Mouse (Mus musculus) gonadal fat pad, adult 2 months (tissue): ENCODE data around the gene Cck. TPM values are rescaled to one million over a fixed set of nuclear protein-coding genes. Genes with fewer than 3 reads are reported as not detected.

Experiments used
- DNase-seq: peaks from one replicate; pipeline ENCODE4 v3.0.0-alpha.2; 2012; ENCODE audit warnings: low read depth
- polyA plus RNA-seq: library from polyadenylated mRNA; depleted of rRNA; stranded (reverse); fragments of >200 nt; gene quantifications from 2 replicates; pipeline ENCODE4 v1.2.3, GENCODE M21; 2012; rRNA removed

Cck gene
- polyA plus RNA-seq = 1.7 and 1.9 TPM in 2 replicates

DNA sequence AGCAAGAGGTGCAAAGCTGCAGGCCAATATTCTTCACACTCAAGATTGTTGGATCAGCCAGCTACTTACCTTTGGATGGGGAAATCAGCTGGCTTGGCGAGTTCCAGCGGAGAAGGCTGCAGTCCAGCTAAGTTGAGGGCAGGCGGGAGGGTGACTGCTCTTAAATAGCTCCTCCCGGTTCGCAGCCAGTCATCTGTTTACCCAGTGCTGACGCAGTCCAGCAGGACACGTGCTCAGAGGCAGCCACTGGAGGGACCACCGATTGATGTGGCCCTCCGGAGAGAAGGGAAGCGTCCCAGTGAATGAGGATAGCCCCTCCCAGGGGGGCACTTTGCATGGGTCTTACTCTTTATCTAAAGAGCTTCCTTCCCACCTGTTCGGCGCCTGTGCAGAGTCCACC is at the start of gene Cck:
Gene Cck (minus strand): TSS at position 166 of the 400 bp plus-strand sequence.
- DNase-seq = peak; percentile 50

DNA sequence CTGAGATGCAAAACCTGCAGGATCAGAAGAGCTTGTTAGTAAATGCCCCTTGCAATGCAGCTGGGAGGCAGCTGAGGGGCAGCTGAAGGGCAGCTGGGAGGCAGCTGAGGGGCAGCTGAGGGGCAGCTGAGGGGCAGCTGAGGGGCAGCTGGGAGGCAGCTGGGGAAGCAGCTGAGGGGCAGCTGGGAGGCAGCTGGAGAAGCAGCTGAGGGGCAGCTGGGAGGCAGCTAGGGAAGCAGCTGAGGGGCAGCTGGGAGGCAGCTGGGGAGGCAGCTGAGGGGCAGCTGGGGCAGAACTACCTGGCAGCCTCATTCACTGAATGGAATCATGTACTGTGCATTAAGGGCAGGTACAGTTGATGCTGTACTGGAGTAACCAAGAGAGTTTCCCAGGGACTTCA is 46.0 kb upstream of the Cck start:
- no peak for DNase-seq

DNA sequence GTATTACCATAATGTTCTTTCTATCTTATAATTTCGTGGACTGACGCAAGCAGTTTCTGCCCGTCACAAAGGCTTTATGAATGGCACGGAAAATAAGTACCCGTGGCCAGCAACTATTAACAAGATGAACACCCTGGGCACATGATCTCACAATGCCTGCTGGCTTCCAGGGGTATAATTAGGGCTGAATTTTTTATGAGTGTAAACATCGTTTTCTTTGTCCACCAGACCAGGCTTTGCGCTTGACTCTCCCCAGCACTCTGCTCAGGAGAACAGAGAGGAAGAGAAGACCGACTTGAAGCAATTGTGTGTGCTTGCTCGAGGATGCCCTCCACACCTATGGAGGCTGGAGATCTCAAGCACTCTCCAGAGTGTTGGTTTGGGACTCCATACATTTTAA is 37.1 kb upstream of the Cck start:
- no peak for DNase-seq

DNA sequence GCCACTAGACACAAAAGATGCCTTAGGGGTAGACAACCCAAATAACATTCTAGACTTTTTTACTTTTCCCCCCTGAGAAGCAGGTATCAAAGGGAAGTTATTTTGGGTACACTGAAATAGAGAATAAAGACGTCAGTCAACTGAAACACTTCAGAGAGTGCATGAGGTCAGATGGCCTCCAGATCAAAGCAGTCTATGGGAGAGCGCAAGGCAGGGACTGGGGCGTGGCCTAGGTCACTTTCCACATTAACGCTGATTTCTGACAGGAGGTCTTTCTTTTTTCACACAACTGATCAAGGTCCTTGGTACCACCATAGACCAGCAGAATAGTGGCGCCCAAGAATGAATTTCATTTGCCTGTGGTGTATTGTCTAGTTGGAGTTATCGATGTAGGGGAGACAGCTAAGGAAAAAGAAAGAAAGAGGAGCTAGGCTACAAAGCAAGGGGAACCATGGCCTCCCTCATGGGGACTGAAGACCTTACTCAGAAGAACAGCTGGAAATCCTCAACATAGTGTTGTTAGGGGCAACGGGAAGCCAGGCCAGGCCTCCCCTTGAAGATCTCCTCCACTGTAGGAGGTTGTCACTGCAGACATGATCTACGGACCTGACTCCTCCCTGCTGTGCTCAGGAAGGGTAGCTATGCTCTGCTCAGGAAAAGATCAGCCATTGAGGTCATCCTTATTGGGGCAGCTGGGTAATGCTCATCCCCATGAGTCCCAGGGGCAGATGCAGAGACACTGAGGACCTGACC is 33.3 kb upstream of the Cck start:
- DNase-seq = no peak

DNA sequence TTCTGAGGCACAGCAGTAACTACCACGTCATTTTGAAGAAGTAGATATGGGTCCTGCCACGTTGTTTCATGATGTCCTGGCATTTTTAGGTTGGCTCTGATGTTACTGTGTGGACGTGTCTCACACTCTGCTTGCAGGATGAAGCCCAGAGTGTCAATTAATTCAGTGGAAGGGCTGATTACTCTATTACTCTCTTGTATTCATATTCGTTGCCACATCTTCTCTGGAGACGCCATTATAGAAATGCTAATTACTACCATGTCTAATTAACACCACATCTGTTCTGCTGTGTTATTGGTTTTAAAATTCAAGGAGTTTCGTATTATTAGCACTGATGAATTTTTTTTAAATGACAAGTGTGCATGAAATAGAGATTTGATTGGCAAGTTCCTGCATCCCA is 30.7 kb upstream of the Cck start:
- no peak for DNase-seq

DNA sequence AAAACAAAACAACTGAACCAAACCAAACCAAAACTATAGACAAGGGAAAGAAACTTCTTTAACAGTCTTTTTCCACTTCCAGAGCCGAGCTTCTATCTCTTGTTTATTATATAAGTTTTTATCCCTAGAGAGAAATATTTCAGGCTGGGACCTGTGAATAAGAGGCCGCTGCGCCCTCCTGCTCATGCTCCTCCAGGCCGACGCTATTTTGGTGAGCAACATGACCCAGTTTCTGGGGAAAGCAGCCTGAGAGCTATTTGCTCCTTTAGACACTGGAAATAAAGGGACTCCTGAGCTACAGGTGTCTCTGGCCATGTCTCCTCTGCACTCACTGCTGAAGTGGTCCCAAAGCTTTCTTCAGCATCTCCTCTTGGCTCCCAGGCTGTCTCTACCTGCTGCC is 24.6 kb upstream of the Cck start:
- no peak for DNase-seq

DNA sequence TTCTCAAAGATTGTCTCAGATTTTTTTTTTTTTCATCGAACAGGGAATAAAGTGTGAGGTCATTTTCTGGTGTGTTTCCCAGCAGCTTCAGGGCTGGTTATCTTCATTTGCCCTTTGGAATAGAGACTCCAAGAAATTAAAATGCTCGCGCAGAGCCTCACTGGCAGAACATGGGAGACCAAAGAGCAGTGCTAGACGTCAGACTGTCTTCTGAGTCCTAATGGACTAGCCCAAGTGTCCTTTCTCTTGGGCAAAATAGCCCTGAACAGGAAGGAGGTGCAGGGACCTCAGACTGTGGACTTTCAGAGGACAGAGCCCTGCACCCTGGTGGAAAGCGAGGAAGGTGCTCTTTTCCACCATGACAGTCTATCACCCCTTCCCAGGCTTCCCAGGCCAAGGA is 19.0 kb upstream of the Cck start:
- DNase-seq = no peak

DNA sequence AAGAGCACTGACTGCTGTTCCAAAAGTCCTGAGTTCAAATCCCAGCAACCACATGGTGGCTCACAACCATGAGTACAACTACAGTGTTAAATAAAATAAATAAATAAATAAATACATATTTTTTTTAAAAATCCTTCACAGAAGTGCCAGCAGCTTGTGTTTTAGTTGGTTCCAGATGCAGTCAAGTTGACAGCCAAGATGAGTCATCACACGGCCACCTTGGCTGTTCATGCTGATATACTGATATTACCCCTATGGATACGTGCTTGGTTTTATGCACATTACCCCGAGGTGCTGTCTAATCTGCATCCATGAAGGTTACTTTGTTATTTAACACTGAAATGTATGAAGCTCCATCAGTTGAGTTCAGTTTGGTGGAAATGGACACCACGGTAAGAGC is 16.4 kb upstream of the Cck start:
- no peak for DNase-seq

DNA sequence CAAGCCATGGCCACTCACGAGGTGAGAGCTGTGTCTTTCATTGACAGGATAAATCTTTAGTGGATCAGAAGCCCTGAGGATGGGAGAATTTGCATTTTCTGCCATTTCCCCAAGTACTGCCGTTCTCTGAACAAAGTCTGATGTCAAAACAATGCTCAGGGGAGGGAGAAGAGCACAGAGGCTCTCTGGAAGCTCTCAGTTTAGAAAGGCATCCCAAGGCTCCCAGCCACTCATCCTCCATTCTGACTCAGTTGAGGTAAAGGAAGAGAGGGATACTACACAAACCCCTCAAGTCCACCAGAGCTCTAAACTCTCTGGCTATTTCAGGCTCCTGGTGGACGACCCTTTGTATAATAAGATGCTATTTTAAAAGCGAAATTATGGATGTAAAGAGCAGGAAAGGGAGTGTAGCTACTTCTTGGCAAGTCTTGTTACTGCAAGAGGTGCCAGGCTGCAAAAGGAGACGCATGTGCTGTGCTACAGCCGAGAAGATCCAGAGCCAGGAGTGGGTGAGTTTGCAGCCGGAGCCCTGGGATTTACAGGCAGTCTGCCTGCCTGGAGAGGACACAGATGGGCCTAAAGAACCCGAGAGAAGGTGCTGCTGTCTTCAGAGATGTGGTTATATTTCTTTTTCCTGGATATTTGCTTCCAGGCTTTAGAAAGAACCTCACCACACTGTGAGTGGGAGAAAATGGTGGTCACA is 11.1 kb upstream of the Cck start:
- DNase-seq = no peak

DNA sequence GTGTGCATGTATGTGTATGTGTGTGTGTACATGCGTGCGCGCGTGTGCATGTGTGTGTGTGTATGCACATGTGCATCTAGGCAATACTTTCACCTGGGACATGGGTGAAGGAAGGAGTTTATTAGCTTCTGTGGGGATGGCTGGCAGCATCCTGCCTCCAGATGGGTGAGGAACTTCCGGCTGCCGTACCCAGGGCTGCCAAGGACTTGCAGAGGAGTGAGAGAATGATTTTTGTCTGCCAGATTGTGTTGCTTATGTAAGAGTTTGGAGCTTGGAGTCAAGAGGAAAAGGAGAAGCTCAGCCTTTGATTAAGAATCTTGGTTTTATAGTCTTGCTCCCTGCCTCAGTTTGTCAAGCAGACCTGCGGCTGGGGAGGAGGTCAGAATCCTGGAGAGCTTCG is 9.9 kb upstream of the Cck start:
- no peak for DNase-seq

DNA sequence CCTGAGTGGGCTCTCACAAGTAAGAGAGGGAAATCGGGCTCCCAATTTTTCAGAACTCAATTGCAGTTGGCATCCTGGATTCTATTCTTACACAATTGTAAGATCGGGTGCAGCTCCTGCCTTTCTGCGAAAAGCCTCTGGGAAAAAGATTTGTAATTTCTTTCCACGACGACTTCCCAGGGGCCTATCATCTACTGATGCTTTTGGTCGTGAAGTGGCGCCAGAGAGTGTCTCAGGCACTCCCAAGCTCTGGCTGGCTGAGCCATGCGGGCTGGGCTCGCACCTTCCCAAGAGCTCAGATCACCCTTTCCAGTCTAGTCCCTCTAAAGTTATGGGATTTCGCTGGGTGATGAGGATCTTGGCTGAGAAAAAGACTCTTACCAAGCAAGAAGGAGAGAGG is 608 bp upstream of the Cck start:
- DNase-seq = no peak

DNA sequence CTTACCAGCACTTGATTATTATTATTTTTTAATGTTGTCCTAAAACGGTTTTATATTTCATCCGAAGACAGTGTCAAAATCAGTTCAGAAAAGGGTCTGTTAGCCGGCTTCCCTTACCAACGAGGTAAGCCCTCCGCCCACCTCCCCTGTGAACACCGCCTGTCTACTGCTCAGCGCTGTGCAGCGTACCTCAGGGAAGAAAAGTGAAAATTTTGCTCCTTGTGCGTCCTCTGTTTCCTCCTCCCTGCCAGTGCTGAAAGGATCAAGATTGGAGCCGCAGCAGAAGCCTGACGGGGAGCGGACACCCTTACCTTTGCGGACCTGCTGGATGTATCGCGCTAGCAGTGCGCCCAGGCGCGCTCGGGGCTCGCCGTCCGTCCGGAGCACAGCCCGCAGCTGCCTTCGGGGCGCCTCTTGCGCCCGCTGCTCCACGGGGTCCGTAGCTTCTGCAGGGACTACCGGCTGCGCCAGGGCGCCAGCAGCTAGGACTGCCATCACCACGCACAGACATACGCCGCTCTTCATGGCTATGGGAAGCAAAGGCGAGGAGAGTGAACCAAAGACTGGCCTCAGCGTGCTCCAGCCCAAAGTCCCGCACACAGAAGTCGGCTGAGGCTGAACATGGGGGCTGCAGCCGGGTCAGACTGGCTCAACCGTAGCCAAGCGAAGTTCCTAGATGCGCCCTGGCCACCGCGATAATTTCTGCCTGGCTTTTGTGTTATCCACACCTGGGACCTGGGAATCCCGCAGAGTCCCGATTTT is 1.3 kb downstream of the Cck start:
- no peak for DNase-seq

DNA sequence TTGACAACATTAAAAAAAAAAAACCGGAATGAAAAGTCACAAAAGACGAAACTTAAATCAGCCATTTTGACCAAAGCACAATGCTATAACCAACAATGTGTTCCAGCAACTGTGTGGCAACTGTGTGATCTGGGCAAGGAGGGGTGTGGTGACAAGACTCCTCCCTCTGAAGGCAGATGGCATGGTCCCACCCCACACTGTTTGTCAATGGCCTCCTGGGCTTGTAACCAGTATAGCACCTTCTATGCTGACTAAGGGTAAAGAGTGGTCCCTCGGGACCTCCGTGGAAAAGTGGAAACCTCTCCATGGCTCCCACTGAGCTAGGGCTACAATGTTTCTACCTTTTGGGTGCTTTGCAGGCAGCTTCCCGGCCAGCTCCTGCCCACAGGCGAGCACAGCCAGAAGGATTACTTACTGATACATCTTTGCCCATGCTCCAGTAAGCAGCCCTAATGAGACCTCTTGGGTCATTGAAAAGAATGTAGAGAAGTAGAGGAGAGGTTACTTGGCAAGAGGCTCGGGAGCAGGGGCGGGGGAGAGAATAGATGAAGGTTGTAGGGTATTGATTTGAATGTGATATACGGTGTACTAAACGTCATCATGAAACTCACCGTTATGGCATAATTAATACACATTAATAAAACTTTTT is 3.8 kb downstream of the Cck start:
- DNase-seq = peak; percentile 54

DNA sequence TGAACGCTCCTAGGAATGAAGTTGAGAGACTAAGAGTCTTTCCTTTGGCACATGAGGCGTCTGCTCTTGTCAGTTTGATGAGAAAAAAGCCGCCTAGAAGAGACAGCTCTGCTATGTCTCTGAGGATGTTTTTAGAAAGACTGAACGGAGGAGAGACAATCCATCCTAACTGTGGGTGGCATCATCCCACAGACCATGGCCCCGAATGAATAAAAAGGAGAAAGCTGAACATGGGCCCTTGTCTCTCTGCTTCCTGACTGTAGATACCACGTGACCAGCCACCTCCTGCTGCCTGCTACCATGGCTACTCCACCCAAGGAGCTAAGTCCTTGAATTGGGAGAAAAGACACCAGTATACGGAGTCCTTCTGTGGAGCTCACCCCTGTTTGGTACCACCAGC is 8.3 kb downstream of the Cck start:
- no peak for DNase-seq

DNA sequence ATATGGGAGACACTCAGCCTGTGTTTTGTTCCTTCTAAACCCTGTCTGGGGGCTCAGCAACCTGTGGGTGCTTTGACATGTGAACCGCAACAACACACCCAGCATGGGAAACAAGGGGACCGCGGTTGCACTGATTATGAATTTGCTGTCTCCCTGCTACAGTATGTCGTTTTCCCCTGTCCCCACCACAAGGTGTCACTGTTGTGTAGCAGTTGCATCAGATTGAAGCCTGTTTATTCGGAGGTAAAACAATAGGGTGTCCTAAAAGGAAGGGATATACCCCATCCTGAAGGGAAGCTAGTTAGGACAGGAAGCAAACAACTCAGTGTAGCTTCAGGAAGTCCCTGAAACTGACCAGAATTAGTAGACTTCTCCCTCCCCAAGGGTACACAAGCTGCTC is 16.0 kb downstream of the Cck start:
- DNase-seq = no peak

DNA sequence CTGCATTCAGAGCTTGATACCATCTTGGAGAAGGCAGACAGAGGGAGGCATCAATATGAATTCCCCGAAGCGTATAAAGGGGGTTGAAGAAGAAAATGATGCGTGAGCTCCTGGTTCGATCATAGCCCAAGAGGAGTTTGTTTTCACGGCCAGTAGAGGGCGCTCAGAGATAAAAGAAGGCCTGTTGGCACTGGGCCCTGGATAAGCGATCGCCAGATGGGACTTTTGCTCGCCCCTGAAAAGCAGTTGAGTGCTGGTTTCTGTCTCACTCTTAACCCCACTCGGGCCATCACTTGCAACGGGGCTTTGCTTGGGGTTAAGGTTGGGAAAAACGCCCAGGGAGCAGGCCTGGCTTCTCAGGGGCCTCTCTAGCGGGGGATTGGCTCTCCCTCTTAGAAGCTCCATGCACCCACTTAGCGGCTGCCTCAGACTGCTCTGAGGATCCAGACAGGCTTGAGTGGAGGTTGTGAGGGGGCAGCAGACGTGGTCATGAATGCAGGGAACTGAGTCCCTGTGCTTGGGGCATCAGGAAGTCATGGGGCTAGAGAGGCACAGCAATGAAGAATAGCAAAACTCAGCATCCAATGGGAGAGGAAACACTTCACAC is 18.1 kb downstream of the Cck start:
- DNase-seq = no peak

DNA sequence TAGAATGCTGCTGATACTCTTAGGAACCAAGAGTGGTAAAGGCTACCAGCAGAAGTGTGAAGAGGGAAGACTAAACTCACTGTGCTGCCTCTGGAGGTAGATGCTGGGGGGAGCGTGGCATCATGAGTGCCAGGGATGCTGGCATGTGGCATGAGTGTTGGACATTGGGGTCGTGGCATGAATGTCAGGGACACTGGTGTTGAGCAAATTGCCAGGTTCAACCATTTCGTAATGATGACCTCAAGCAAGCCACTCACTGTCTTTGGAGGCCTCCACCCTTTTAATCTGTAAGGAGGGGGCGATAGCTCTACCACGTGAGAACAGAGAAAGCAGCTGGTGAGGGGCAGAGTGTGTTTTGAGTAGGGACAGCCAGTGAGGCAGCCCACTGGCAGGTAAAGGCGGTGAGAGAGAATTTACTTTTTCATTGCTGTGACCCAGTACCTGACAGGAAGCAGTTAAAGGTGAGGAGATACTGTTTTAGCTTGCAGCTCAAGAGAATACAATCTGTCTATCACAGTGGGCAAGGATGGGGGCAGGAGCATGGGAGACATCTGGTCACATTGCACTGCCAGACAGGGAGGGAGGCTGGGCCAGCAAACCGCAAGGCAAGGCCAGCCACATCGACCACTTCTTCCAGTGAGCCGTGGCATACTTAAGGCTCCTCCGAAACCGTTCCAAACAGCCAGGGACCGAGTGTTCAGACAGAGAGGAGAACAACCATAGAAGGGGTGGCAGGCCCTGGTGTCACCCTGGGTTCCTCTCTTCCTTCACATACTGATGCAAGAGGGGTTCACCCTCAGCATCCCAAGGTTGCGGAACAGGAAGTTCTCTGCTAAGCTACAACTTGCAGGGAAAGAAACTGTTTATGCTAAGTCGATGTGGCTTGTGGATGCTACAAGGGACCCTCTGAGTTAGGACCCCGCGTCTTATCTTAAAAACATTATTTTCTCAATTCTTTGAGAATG is 19.7 kb downstream of the Cck start:
- DNase-seq = no peak

DNA sequence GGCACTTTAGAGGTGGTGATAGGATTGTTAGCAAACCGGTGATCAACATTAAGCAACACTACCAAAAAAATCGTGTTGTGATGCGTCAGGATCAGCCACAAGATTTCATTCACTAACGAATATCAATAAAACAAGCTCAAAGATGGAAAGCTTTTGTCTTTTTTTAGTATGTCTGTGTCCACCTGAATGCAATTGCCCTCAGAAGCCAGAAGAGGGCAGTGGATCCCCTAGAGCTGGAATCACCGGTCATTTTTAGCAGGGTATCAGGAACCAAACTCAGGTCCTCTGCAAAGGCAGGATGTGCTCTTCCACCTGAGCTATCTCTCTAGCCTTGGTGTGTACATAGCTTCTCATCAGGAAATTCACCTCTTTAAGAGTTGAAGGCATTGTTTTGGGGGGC is 20.7 kb downstream of the Cck start:
- DNase-seq = no peak

DNA sequence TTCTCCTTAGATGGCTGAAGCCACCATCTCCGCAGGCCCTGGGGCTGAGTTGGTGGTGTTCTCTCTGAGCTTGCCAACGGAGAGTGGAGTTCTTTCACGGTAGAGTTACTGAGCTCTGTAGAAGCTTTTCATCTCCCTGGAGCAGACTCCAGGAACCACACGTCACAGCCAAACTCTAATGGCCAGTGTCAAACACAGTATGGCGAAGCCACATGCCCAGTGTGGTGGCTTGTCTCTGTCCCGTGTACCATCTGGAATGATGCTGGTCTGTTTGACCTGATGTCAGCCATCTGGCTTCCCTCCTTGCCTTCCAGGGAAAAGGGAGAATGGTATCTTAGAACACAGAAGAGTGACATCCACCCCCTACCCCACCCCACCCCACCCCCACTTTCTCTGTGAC is 25.8 kb downstream of the Cck start:
- no peak for DNase-seq

DNA sequence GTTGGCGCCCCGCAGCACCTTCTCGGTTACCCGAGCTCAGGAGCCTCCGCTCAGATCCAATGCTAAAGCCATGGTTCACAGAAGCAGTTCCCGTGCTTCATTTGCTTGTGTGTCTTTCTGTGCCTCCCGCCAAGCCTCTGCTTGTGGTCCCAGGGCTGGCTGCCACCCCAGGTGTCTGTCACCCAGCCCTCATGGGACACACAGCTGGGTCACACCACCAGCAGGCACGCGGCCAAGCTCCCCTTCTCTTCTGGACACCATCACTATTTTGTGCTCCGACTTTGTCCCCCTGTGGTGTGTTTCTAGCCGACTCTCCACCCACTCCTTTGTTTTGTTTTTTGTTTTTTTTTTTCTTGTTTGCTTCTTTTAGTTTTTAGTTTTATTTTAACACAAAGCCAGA is 28.0 kb downstream of the Cck start:
- DNase-seq = no peak

DNA sequence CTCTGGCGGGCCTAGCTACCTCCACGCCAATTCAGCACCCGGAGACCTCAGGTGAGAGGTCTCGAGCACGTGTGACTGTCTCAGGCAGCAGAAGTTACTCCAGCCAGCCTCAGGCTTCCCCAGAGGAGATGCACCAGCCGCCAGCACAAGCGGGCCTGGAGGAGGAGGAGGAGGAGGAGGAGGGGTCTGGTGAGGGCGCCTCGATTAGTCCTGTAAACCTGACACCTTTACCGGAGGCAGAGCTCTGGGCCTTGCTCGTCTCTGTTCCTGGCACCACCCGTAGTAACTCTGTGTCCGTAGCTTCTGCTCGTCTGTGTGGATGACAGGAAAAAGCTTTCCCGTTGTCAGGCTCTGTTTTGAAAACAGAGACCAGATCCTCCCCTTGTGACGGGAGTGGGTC is 35.0 kb downstream of the Cck start:
- no peak for DNase-seq
